Mouse (Mus musculus): ENCODE results near the gene Ugt1a1. TPM values are rescaled to one million over a fixed set of nuclear protein-coding genes. Genes with fewer than 3 reads are reported as not detected.
"Not testable (repeated sequence)": the region's sequence is repeated elsewhere in the genome, so short reads cannot be mapped to it uniquely, and the experiment has no call there.

Gene Ugt1a1
- polyA plus RNA-seq, 1 experiment from 2014 or later: not detected

DNA sequence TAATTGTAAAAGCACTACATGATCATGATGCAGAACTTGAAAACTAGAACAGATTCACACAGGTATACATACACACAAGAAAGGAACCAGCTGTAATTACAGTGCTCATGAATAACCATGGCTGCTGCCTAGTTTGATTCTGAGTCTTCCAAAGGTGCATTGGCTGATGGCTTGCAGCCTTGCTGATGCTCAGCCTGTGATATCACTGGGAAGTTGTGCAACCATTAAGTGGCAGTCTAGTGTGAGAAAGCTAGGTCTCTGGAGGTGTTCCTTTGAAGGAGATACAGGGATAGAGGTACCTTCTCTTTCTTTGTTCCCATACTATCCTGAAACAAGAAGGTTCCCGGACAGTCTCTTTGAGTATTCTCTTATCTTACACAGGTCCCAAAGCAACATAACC lies 7.3 kb downstream of the Ugt1a1 start:
- Histone ChIP-seq H3K27me3 (ENCODE audit: control insufficient read depth, insufficient read depth, low read length) (no peaks in the 10 kb centered on the region), H3K4me2 (ENCODE audit: low read length) (no peak overlapping the region), H3K36me3 (ENCODE audit: control insufficient read depth, insufficient read depth, low read length) (no peaks in the 10 kb centered on the region), H3K4me1 (ENCODE audit: control insufficient read depth in 2 of 2, insufficient read depth in 2 of 2, low read length in 2 of 2) (no peaks in the 10 kb centered on the region), H3K4me3 (ENCODE audit: control insufficient read depth in 1 of 2, insufficient read depth in 1 of 2, low read depth in 1 of 2, low read length in 2 of 2) (no peak overlapping the region), H3K9me3 (ENCODE audit: control insufficient read depth, low read length) (peaks cover 23% of the 10 kb centered on the region), H3K27ac (replicated peaks in 1 of 2; ENCODE audit: control insufficient read depth in 1 of 2, insufficient read depth in 1 of 2, low read depth in 2 of 2, low read length in 2 of 2) (no peak overlapping the region), H3K9ac (ENCODE audit: low read length) (no peak overlapping the region)
- WGBS: 22% methylated on average over 1 of the region's 1 CpGs
- no peak for ATAC-seq (ENCODE audit: insufficient number of reproducible peaks, insufficient read depth, low FRiP score, low read depth)

DNA sequence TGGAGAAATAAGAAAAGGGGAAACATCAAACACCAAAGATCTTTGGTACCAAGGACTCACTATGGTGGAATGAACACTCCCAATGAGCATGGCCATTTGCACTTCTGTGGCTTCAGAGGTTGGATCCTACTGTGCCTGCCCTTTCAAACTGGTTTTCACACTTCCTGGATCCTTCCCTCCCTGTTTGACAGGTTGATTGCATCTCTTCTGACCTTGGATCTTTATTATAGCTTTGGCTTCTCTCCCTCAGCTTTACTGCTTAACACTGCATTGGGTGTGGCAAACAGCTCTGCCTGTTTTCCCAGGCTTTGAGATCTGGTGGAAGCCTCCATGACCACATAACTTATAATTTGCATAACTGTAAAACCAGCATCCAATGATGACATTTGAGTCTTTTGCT lies 8.6 kb downstream of the Ugt1a1 start:
- Histone ChIP-seq H3K4me3 (ENCODE audit: control insufficient read depth in 1 of 2, insufficient read depth in 1 of 2, low read depth in 1 of 2, low read length in 2 of 2) (no peak overlapping the region), H3K4me1 (ENCODE audit: control insufficient read depth in 2 of 2, insufficient read depth in 2 of 2, low read length in 2 of 2) (no peaks in the 10 kb centered on the region), H3K27me3 (ENCODE audit: control insufficient read depth, insufficient read depth, low read length) (no peaks in the 10 kb centered on the region), H3K9ac (ENCODE audit: low read length) (no peak overlapping the region), H3K9me3 (ENCODE audit: control insufficient read depth, low read length) (peaks cover 14% of the 10 kb centered on the region), H3K4me2 (ENCODE audit: low read length) (no peak overlapping the region), H3K36me3 (ENCODE audit: control insufficient read depth, insufficient read depth, low read length) (no peaks in the 10 kb centered on the region), H3K27ac (replicated peaks in 1 of 2; ENCODE audit: control insufficient read depth in 1 of 2, insufficient read depth in 1 of 2, low read depth in 2 of 2, low read length in 2 of 2) (no peak overlapping the region)
- ATAC-seq (ENCODE audit: insufficient number of reproducible peaks, insufficient read depth, low FRiP score, low read depth): no peak

DNA sequence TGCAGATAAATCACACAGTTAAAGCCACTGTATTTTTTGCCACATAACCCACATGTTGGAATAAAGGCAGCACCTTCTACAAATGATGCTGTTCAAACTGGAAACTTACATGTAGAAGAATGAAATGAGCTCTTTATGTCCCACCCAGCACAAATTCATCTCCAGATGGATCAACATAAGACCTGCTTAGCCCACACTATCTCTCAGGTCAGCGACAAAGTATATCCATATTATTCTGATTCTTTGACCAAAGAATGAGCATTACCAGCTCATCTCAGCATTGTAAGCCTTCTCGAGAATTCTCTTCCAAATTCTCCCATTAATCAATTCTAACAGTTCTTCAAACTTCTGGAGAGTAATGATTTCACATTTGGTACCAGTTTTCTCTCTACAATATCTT lies 10.5 kb downstream of the Ugt1a1 start:
- H3K9me3 ChIP-seq (ENCODE audit: control insufficient read depth, low read length): peaks cover 23% of the 10 kb centered on the region
- 39% methylated on average over 2 of the region's 2 CpGs for whole genome bisulfite sequencing
- H3K36me3 ChIP-seq (ENCODE audit: control insufficient read depth, insufficient read depth, low read length): no peaks in the 10 kb centered on the region
- no peak overlapping the region for H3K4me2 ChIP-seq (ENCODE audit: low read length)
- H3K4me1 ChIP-seq (ENCODE audit: control insufficient read depth in 2 of 2, insufficient read depth in 2 of 2, low read length in 2 of 2): no peaks in the 10 kb centered on the region
- no peak for ATAC-seq (ENCODE audit: insufficient number of reproducible peaks, insufficient read depth, low FRiP score, low read depth)
- H3K27me3 ChIP-seq (ENCODE audit: control insufficient read depth, insufficient read depth, low read length): no peaks in the 10 kb centered on the region
- no peak overlapping the region for H3K4me3 ChIP-seq (ENCODE audit: control insufficient read depth in 1 of 2, insufficient read depth in 1 of 2, low read depth in 1 of 2, low read length in 2 of 2)
- no peak overlapping the region for H3K9ac ChIP-seq (ENCODE audit: low read length)
- no peak overlapping the region for H3K27ac ChIP-seq (replicated peaks in 1 of 2; ENCODE audit: control insufficient read depth in 1 of 2, insufficient read depth in 1 of 2, low read depth in 2 of 2, low read length in 2 of 2)

DNA sequence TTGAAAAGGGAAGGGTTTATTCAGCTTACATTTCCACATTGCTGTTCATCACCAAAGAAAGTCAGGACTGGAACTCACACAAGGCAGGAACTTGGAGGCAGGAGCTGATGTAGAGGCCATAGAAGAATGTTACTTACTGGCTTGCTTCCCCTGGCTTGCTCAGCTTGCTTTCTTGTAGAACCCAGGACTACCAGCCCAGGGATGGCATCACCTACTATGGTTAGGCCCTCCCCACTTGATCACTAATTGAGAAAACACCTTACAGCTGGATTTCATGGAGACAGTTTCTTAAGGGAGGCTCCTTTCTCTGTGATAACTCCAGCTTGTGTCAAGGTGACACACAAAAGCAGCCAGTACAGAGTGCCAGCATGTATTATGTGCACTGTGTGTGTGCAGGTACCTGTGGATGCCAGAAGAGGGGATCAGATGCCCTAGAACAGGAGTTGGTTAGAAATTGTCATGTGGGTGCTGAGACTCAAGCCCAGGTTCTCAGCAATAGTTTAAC lies 11.3 kb downstream of the Ugt1a1 start:
- not testable (repeated sequence) for ATAC-seq (ENCODE audit: insufficient number of reproducible peaks, insufficient read depth, low FRiP score, low read depth); H3K36me3 ChIP-seq (ENCODE audit: control insufficient read depth, insufficient read depth, low read length)

DNA sequence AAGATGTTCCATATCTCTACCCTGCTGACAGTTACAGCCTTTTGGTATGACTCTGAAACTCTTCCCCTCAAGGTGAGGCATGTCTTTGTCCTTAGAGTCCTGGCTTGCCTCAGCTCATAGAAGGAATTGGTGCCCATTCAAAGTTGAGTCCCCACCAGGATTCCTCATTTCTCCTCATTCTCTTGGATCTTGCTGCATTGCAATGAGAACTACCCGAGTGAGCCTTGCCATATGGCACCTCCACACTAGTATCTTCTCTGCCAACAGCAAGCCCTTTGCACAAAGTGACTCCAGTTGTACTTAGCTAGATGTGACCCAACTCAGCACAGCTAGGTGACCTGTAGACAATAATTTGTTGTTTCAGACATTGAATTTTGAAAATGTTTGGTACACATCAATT lies 11.8 kb downstream of the Ugt1a1 start:
- no peak for ATAC-seq (ENCODE audit: insufficient number of reproducible peaks, insufficient read depth, low FRiP score, low read depth)
- H3K36me3 ChIP-seq (ENCODE audit: control insufficient read depth, insufficient read depth, low read length): no peaks in the 10 kb centered on the region
- no peaks in the 10 kb centered on the region for H3K4me1 ChIP-seq (ENCODE audit: control insufficient read depth in 2 of 2, insufficient read depth in 2 of 2, low read length in 2 of 2)
- no peak overlapping the region for H3K9ac ChIP-seq (ENCODE audit: low read length)
- H3K27ac ChIP-seq (replicated peaks in 1 of 2; ENCODE audit: control insufficient read depth in 1 of 2, insufficient read depth in 1 of 2, low read depth in 2 of 2, low read length in 2 of 2): no peak overlapping the region
- no peak overlapping the region for H3K4me2 ChIP-seq (ENCODE audit: low read length)
- WGBS: 34% methylated on average over 1 of the region's 1 CpGs
- no peaks in the 10 kb centered on the region for H3K27me3 ChIP-seq (ENCODE audit: control insufficient read depth, insufficient read depth, low read length)
- no peak overlapping the region for H3K4me3 ChIP-seq (ENCODE audit: control insufficient read depth in 1 of 2, insufficient read depth in 1 of 2, low read depth in 1 of 2, low read length in 2 of 2)
- H3K9me3 ChIP-seq (ENCODE audit: control insufficient read depth, low read length): peaks cover 37% of the 10 kb centered on the region

More for the DNA sequence above, 11.3 kb downstream of the Ugt1a1 start:
- H3K4me1 ChIP-seq (ENCODE audit: control insufficient read depth in 2 of 2, insufficient read depth in 2 of 2, low read length in 2 of 2); H3K27me3 ChIP-seq (ENCODE audit: control insufficient read depth, insufficient read depth, low read length); H3K27ac ChIP-seq (replicated peaks in 1 of 2; ENCODE audit: control insufficient read depth in 1 of 2, insufficient read depth in 1 of 2, low read depth in 2 of 2, low read length in 2 of 2); H3K4me3 ChIP-seq (ENCODE audit: control insufficient read depth in 1 of 2, insufficient read depth in 1 of 2, low read depth in 1 of 2, low read length in 2 of 2); H3K4me2 ChIP-seq (ENCODE audit: low read length); H3K9ac ChIP-seq (ENCODE audit: low read length): not testable (repeated sequence)
- H3K9me3 ChIP-seq (ENCODE audit: control insufficient read depth, low read length): peaks cover 32% of the 10 kb centered on the region

DNA sequence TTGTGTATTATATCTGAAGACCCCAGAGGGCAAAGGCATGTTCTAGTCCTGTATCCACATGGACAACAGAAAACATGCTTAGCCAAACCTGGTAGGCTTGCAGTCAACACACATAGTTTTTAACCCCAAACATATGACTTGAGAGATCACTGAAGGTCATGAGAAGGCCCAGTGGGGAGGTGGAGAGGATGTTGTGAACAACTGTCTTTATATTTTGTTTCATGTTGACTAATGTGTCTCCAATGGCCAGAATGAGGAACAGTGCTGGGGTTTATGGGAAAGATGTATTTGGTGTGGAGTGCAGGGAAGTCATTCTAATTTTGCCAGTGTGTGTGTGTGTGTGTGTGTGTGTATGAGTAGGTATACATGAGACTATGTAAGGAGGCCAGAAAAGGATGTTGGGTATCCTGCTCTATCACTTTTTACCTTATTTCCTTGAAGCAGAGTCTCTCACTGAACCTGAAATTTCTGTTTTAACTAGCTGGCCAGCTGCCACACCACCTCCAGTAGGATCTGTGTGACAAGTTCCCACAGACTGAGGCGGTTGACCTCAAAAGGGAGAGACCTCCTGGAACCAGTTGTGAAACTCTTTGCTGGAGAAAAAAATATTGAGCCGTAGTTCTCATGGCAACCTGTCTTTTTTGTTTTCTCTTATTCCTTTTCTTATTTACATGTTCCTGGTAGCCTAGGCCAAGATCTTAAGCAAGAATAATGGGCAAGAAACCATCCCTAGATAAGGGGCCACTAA lies 12.4 kb downstream of the Ugt1a1 start:
- Histone ChIP-seq H3K4me1 (ENCODE audit: control insufficient read depth in 2 of 2, insufficient read depth in 2 of 2, low read length in 2 of 2) (no peaks in the 10 kb centered on the region), H3K4me3 (ENCODE audit: control insufficient read depth in 1 of 2, insufficient read depth in 1 of 2, low read depth in 1 of 2, low read length in 2 of 2) (no peak overlapping the region), H3K9ac (ENCODE audit: low read length) (no peak overlapping the region), H3K9me3 (ENCODE audit: control insufficient read depth, low read length) (peaks cover 43% of the 10 kb centered on the region), H3K27ac (replicated peaks in 1 of 2; ENCODE audit: control insufficient read depth in 1 of 2, insufficient read depth in 1 of 2, low read depth in 2 of 2, low read length in 2 of 2) (no peak overlapping the region), H3K27me3 (ENCODE audit: control insufficient read depth, insufficient read depth, low read length) (no peaks in the 10 kb centered on the region), H3K4me2 (ENCODE audit: low read length) (no peak overlapping the region), H3K36me3 (ENCODE audit: control insufficient read depth, insufficient read depth, low read length) (no peaks in the 10 kb centered on the region)
- WGBS: 56% methylated on average over 2 of the region's 2 CpGs
- ATAC-seq (ENCODE audit: insufficient number of reproducible peaks, insufficient read depth, low FRiP score, low read depth): no peak

DNA sequence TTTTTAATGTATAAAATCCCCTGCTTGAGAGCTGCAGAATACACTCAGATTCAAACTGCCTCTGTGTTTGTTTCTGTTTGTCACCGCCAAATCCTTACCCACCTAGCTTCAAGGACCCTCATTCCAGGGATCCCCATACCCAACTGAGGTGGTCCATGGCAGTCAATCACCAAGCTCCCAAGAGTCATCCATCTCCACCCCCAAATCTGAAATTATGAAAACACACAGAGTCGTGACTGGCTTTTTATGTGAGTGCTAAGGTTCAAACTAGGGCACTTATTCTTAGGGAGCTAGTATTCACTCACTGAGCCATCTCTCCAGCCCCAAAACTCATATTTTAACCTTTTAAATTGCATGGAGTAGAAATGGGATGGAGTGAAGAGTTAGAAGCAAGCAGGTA lies 13.5 kb downstream of the Ugt1a1 start:
- WGBS: 29% methylated on average over 2 of the region's 2 CpGs
- ATAC-seq (ENCODE audit: insufficient number of reproducible peaks, insufficient read depth, low FRiP score, low read depth); H3K4me3 ChIP-seq (ENCODE audit: control insufficient read depth in 1 of 2, insufficient read depth in 1 of 2, low read depth in 1 of 2, low read length in 2 of 2); H3K36me3 ChIP-seq (ENCODE audit: control insufficient read depth, insufficient read depth, low read length); H3K4me2 ChIP-seq (ENCODE audit: low read length); H3K27me3 ChIP-seq (ENCODE audit: control insufficient read depth, insufficient read depth, low read length); H3K4me1 ChIP-seq (ENCODE audit: control insufficient read depth in 2 of 2, insufficient read depth in 2 of 2, low read length in 2 of 2); H3K27ac ChIP-seq (replicated peaks in 1 of 2; ENCODE audit: control insufficient read depth in 1 of 2, insufficient read depth in 1 of 2, low read depth in 2 of 2, low read length in 2 of 2); H3K9ac ChIP-seq (ENCODE audit: low read length): not testable (repeated sequence)
- peaks cover 54% of the 10 kb centered on the region for H3K9me3 ChIP-seq (ENCODE audit: control insufficient read depth, low read length)

DNA sequence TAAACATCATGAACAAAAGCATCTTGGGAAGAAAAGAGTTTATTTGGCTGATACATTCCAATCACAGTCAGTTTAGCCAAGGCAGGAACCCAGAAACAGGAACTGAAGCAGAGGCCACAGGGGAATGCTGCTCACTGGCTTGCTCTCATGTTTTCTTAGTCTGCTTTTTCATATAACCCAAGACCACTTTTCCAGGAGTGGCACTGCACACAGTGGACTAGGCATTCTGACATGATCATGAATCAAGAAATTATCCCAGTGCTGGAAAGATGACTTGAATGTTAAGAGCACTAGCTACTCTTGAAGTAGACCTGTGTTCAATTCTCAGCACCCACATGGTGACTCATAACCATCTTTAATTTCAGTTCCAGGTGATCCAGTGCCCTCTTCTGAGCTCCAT lies 14.0 kb downstream of the Ugt1a1 start:
- peaks cover 58% of the 10 kb centered on the region for H3K9me3 ChIP-seq (ENCODE audit: control insufficient read depth, low read length)

More for the DNA sequence above, 14.0 kb downstream of the Ugt1a1 start:
- Histone ChIP-seq H3K36me3 (ENCODE audit: control insufficient read depth, insufficient read depth, low read length) (no peaks in the 10 kb centered on the region), H3K4me3 (ENCODE audit: control insufficient read depth in 1 of 2, insufficient read depth in 1 of 2, low read depth in 1 of 2, low read length in 2 of 2) (no peak overlapping the region), H3K4me2 (ENCODE audit: low read length) (no peak overlapping the region), H3K9ac (ENCODE audit: low read length) (no peak overlapping the region), H3K4me1 (ENCODE audit: control insufficient read depth in 2 of 2, insufficient read depth in 2 of 2, low read length in 2 of 2) (no peaks in the 10 kb centered on the region), H3K27me3 (ENCODE audit: control insufficient read depth, insufficient read depth, low read length) (no peaks in the 10 kb centered on the region), H3K27ac (replicated peaks in 1 of 2; ENCODE audit: control insufficient read depth in 1 of 2, insufficient read depth in 1 of 2, low read depth in 2 of 2, low read length in 2 of 2) (no peak overlapping the region)
- no peak for ATAC-seq (ENCODE audit: insufficient number of reproducible peaks, insufficient read depth, low FRiP score, low read depth)
